Mouse (Mus musculus) thymus, postnatal 25 days (tissue): ENCODE data around the gene Ntrk2.
"Not testable (repeated sequence)": the region's sequence is repeated elsewhere in the genome, so short reads cannot be mapped to it uniquely, and the experiment has no call there.

ENCODE experiments used
- DNase-seq: peaks from one replicate; pipeline ENCODE4 v3.0.0; 2022

The Ntrk2 gene

GRCm38 (mm10) chr13:59056859-59057258, 250.5 kb downstream of the Ntrk2 start:
- no peak for DNase-seq

DNA sequence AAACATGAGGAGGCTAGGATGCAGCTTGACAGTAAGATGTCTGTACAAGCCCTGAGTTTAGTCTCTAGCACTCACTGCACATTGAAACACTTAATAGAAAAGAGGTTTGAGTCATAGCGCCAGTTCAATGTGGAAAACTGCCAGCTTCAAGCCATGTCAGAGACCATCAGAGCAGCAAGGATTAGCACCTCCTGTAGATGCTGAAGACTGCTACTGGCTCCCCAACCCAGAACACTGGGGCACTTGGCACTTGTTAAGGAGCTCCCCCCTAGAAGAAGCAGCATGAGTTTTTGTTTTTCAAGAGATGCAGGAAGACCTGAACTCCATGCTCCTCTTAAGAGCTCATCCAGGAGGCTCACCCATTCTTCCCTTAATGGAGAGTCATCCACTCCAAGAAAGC, 251.5 kb downstream of the Ntrk2 start:
- DNase-seq: no peak

DNA sequence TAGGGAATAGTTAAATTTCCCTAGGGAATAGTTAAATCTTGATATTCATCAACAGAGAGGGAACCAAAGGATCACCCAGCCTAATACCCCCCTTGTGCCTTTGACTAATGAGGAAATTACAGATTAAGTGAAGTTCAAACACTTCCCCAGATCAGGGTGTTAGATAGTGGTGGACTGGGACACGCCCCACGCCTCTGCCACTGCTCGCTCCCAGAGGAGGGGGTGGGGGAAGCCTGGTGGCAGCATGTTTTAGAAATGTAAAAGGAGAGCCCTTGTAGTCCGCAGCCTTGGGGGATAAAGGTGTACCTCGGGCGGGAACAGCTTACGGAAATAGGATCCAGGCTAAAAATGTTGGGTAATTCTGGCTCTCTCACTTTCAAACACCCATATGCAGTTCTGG, 252.7 kb downstream of the Ntrk2 start:
- no peak for DNase-seq

DNA sequence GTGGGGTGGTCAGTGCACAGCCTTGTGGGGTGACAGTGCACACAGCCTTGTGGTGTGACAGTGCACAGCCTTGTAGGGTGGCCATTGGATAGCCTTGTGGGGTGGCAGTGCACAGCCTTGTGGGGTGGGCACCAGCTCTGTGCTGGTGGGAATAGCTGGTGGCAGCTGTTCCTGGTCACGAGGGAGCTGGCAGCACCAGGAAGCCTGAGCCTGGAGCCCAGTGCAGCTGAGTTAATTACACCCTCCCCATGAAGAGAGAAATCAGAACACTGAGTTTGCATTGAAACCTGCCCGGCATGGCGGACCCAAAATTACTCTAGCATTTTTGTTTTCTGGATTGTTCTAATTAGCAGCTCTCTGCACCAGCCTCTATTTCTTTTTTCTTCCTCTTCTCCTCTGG, 259.3 kb downstream of the Ntrk2 start:
- no peak for DNase-seq

DNA sequence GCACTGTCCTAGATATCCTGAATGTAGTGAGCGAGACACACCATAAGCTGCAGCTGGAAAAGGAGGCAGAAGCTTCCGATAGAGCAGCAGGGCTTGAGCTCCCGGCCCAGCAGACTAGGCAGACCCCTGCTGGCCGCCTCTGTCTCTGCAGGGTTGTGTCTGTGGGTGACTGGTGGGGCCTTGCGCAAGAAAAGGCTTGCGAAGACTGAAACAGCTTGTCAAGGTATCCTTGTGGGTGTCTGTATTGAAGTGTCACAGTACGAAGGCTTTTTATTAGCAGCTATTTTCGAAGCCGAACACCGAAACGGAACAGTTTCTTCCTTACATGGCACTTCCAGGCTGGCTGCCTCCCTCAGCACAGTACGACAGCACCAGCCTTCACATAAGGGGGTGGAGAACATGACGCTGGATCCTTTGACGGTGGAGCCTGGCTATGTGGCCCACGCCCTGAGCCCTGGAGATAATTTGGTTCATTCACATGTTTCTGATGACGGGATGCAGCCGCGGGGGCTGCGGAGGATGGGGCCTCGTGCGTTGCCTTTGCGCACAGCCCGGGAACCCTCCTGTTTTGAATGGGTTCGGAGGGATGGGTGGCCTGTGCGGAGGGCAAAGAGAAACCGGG, 267.4 kb downstream of the Ntrk2 start:
- DNase-seq: peak; percentile 55

- DNase-seq: no peak
Observed at GRCm38 (mm10) chr13:59076489-59076888, 270.1 kb downstream of the Ntrk2 start.

DNA sequence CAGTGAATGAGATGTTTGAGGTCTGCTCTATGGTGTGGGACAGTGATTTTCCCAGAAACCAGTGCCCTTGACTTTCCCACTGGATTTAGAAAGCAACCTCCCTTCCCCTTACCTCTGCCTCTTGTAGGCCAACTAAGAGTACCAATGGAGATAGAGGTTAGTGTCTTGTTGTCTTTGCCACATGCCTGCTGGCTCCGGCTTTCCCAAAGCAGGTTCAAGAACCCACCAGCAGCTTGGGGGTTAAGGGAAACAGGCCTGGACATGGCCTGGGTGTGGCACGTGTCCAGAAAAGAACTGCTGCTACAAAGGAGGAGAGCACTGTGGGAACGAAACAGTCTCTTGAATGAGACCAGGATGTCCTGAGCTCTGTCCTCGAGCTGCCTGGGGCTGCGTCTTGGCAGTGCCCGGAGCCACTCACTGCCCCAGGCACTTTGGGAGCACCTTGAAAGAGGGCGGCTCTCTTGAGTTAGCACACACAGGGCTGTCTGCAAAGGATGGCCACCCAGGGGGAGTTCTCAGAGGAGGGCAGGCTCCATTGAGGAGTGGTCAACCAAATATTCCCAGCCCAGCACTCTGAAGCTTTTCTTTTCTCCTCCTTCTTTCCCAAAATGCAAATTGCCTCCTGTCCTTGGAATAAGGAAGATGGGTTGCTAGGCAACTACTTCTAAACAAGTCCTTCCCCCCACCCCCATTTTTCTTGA, 273.5 kb downstream of the Ntrk2 start:
- DNase-seq: no peak

- DNase-seq: no peak
Observed at GRCm38 (mm10) chr13:59080468-59080867, 274.1 kb downstream of the Ntrk2 start.

DNA sequence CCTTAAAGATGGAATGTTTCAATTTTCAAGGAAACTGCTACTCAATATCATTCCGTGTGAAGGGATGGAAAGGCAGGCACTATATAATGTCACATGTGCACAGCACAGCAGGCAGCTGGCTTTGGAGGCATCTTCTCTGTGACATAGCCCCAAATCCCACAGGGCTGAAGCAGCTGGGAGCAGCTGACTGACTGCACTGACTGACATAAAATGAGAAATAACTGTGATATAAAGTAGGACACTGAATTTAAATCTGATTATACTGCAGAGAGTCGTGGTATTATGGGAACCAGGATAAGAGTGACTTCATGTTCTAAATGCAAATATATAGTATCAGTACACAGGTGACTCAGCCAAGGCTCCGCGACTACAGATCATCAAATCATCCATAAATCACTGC, 282.6 kb downstream of the Ntrk2 start:
- DNase-seq: no peak

DNA sequence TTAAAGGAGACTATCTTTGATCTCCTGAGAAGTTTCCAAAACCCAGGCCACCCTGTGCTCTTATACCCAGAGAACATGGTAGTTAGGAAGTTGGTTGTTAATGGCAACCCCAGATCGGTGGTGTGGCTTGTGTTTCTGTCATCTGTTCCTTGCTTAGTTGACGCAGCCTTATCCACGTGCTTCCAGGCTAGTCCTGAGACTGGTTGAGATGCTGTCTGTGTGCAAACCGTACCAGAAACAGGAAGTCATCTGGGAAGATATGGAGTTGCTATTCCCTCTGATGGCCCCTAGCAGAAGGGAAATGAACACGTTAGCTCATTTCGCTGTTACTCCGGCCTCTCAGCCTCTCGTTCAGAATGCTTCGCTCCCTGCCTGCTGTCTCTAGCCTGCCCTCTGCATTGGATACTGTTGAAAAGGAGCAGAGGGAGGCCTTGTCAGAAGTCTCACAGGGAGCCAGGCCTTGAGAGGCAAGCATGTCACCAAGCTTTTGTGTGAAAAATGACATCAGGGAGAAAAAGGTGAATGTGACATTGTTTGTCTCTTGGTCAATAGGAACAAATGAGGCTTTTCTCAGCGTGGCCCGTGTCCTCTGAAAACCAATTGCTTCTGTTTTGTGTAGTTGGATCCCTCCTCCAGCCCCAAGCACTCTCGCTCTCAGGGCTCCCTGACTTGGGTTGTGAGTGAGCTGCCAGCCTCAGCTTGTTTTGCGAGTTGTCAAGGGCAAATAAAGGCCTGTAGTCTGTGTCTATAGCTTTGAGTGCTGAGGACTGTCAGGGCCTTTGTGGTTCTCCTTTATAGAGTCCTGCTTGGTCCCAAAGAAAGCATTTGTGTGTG, 285.0 kb downstream of the Ntrk2 start:
- DNase-seq: no peak

DNA sequence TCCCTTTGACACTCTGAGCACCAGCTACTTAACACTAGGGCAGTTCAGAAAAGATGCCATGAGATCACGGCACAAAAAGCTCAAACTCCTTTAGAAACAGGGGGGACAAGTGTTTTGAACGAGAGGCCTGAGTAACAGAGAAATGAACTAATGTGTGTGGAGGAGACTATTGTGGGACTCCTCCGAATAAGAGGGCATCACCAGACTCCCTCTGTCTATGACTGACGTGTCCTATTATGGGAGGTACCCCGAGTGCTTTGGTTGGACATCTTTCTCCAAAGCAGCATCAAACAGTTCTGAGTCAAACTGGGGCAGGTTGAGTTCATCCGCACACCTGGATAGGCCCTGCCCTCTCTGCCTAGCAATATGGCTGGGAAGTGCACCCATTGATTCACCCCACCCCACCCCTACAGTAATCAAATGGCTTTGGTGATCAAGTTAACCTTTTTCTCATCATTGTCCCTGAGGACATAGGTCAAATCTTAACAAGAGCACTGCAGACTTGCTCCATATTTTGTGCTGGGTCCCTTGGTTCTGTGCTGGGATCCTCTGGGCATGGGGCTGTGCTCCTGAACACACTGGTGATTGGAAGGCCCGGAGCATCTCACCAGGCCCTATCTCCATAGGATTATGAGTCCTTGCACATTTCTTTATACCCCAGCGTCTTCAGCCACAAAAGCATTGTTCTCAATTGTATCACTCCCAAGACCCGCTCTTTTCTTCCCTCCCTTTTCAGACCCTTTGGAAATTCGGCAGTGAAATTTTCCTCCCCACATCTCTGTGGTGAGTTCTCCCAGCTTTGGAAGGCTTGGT, 285.9 kb downstream of the Ntrk2 start:
- no peak for DNase-seq

- DNase-seq: no peak
Observed at GRCm38 (mm10) chr13:59092858-59093154, 286.4 kb downstream of the Ntrk2 start.

- DNase-seq: no peak
Observed at GRCm38 (mm10) chr13:59094722-59095121, 288.4 kb downstream of the Ntrk2 start.

- no peak for DNase-seq
Observed at GRCm38 (mm10) chr13:59095811-59096391, 289.5 kb downstream of the Ntrk2 start.

DNA sequence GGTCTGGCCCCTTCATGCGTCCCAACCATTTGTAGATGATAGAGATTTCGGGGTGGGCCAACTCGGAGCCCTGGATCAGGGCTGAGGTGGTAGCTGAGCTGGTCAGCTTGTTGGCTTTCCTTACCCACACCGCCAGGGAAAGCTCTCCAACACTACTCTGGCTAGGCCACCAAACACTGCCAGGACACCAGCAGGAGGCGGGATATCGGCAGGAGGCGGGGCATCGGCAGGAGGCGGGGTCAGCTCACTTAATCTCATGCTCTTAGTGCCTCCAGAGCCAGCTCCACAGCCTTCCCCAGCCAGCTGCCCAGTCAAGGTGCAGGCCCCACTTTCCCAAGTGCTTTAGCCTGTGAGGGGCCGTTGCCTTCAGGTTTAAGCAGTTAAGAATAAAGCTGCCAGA, 293.7 kb downstream of the Ntrk2 start:
- DNase-seq: no peak

GRCm38 (mm10) chr13:59107791-59108190, 301.4 kb downstream of the Ntrk2 start:
- DNase-seq: not testable (repeated sequence)

DNA sequence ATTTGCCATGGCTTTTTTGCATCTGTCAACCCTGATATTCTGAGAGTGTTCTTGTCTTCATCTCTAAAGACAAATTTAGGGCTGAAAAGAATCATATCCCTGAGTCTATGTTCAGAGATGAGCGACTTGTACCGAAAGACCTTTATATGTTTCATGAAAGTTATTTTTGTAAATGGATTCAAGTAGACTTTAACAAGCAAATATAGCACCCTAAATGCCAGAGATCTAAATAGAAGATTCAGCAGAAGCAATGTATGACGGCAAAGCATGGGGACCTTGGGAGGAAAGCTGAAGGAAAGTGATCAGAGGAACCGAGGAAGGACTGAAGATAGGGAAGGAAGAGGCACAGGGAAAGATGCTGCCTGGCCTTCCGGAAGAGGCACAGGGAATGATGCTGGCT, 303.7 kb downstream of the Ntrk2 start:
- DNase-seq: no peak

GRCm38 (mm10) chr13:59114684-59115083, 308.3 kb downstream of the Ntrk2 start:
- no peak for DNase-seq

DNA sequence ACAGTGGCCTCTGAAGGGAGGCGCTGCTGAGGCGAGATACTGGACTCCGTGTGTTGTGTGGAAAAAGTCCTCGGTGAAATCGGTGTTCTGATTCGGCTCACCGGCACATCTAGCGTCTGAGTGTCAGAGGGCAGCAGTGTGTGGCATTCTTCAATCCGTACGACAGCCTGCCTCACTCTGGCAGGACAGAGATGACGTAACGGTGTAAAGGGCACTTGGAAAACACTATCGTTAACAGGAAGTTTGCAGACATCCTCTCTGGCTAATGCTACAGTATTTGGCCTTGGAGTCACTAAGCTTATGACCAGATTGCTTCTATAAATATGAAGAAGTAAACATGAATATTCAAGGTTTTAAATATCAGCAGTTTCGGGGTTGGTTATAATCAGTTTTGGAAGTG, 309.2 kb downstream of the Ntrk2 start:
- DNase-seq: no peak

- DNase-seq: no peak
Observed at GRCm38 (mm10) chr13:59117233-59117632, 310.9 kb downstream of the Ntrk2 start.

GRCm38 (mm10) chr13:59119596-59120394, 313.4 kb downstream of the Ntrk2 start:
- DNase-seq: no peak

DNA sequence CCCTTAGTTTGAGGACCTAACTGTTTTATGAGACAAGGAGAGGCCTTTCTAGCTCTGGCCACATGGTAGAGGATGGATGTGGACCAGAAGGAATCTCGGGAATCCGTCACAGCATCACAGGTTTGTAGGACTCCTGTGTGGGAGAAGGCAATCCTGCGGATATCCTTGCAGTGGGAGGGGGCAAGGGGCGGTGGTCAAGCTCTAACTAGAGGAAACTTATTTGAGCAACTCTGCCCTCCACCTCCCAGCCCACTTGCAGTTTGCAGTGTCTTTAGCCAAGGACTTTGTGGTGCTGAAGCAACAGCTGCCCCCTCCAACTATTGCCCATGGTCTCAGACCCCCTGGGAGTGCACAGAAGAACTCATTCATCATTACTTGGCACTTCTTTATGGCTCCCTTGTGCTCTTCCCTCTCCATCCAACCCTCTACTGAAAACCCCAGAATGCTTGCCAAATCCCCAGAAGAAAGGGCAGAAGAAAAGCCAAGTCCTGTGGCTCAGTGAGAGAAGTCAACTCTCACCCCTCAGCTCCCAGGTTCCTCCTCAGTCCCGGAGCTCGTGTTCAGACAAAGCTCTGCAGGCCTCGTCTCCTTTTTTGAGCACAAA, 336.9 kb downstream of the Ntrk2 start:
- DNase-seq: no peak
